Mouse (Mus musculus) cerebellum, adult 8-10 months (tissue): ENCODE measurements around the gene Myh3.
"Not testable (repeated sequence)": the region's sequence is repeated elsewhere in the genome, so short reads cannot be mapped to it uniquely, and the experiment has no call there.

Source experiments
- DNase-seq: peaks from one replicate; pipeline ENCODE4 v3.0.0; 2022

Gene Myh3

GRCm38 (mm10) chr11:67078888-67079287 lies 788 bp downstream of the Myh3 start:
- no peak for DNase-seq

- DNase-seq: no peak
Measured at GRCm38 (mm10) chr11:67079740-67080139, 1.6 kb downstream of the Myh3 start.

GRCm38 (mm10) chr11:67080168-67080567 lies 2.1 kb downstream of the Myh3 start:
- peak; percentile 63 for DNase-seq

- no peak for DNase-seq
Measured at GRCm38 (mm10) chr11:67081125-67081649, 3.1 kb downstream of the Myh3 start.

- DNase-seq: no peak
Measured at GRCm38 (mm10) chr11:67082188-67082587, 4.1 kb downstream of the Myh3 start.

GRCm38 (mm10) chr11:67082793-67083192 lies 4.7 kb downstream of the Myh3 start:
- DNase-seq: no peak

GRCm38 (mm10) chr11:67083239-67083638 lies 5.1 kb downstream of the Myh3 start:
- DNase-seq: no peak

- DNase-seq: no peak
Measured at GRCm38 (mm10) chr11:67083712-67084340, 5.7 kb downstream of the Myh3 start.

GRCm38 (mm10) chr11:67085489-67085888 lies 7.4 kb downstream of the Myh3 start:
- DNase-seq: peak; percentile 66

GRCm38 (mm10) chr11:67086467-67087164 lies 8.5 kb downstream of the Myh3 start:
- DNase-seq: no peak

- DNase-seq: no peak
Measured at GRCm38 (mm10) chr11:67087225-67087624, 9.1 kb downstream of the Myh3 start.

GRCm38 (mm10) chr11:67092354-67092753 lies 14.3 kb downstream of the Myh3 start:
- not testable (repeated sequence) for DNase-seq

- no peak for DNase-seq
Measured at GRCm38 (mm10) chr11:67093201-67093600, 15.1 kb downstream of the Myh3 start.

GRCm38 (mm10) chr11:67093652-67094051 lies 15.6 kb downstream of the Myh3 start:
- no peak for DNase-seq

- no peak for DNase-seq
Measured at GRCm38 (mm10) chr11:67094470-67094869, 16.4 kb downstream of the Myh3 start.

- DNase-seq: no peak
Measured at GRCm38 (mm10) chr11:67097709-67098108, 19.6 kb downstream of the Myh3 start.

GRCm38 (mm10) chr11:67098427-67098826 lies 20.3 kb downstream of the Myh3 start:
- DNase-seq: no peak

- DNase-seq: no peak
Measured at GRCm38 (mm10) chr11:67099241-67099640, 21.1 kb downstream of the Myh3 start.

GRCm38 (mm10) chr11:67100169-67100568 lies 22.1 kb downstream of the Myh3 start:
- no peak for DNase-seq

GRCm38 (mm10) chr11:67101713-67102112 lies 23.6 kb downstream of the Myh3 start:
- peak; percentile 45 for DNase-seq

GRCm38 (mm10) chr11:67103256-67103655 lies 25.2 kb downstream of the Myh3 start:
- DNase-seq: no peak

- DNase-seq: no peak
Measured at GRCm38 (mm10) chr11:67104242-67104641, 26.1 kb downstream of the Myh3 start.

- no peak for DNase-seq
Measured at GRCm38 (mm10) chr11:67104714-67105113, 26.6 kb downstream of the Myh3 start.

GRCm38 (mm10) chr11:67105689-67106088 lies 27.6 kb downstream of the Myh3 start:
- no peak for DNase-seq
